In the genomic region with DNA sequence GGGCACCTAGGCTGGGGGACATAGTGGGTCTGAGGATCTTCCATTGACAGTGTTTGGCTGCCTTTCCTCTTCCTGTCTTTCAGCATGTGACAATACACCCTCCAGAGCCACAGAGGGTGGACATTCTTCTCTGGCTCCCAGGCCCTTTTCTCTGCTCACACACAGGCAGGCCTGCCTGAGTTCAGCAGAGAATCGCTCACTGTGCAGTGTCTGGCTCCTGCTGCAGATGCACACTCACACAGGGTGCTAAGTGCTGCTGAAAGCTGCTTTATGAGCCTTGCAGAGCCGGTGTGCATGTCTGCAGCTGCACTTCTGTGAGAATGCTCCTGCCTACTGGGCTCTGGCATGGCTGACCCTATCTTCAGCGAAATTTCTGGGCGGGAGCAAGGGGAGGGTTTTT, we compare ENCODE assay signal across 14 mouse cellular contexts. TPM values are rescaled to one million over a fixed set of nuclear protein-coding genes. Genes with fewer than 3 reads are reported as not detected.
A peak's percentile ranks its signal among the peaks of the same experiment; 100 is the strongest.
DNase-seq lines count a peak whose midpoint lies in the region; ATAC-seq lines count a peak whose summit lies in the region.
"Had no signal": no experiment of that assay in that cellular context is flagged by ENCODE, and none has a peak within 500 bp of the region (broad histone marks: within the 10 kb centered on the region; RNA-seq: fewer than 3 reads in every experiment).

No protein-coding gene starts in this region.

- H3K27ac ChIP-seq in hindbrain, embryonic 13.5 days, result no peak overlapping the region
- no peak overlapping the region for H3K27ac ChIP-seq in hindbrain, embryonic 11.5 days (ENCODE audit: low read depth, low read length)
- H3K27ac ChIP-seq in neural tube, embryonic 13.5 days (replicated peaks), result 0 out of 2 replicates have a peak overlapping the region, but pooled peaks have one; percentile 0
- no peak overlapping the region for H3K27ac ChIP-seq in limb, embryonic 10.5 days
- H3K27ac ChIP-seq: embryonic facial prominence, embryonic 15.5 days; gastrocnemius, adult 2 months; liver, embryonic 13.5 days had no signal

- H3K4me2 ChIP-seq in hindbrain, embryonic 13.5 days, result no peak overlapping the region
- H3K4me2 ChIP-seq in hindbrain, embryonic 11.5 days (replicated peaks; ENCODE audit: low read depth, low read length), result no peak overlapping the region
- H3K4me2 ChIP-seq in neural tube, embryonic 13.5 days, result no peak overlapping the region
- H3K4me2 ChIP-seq: embryonic facial prominence, embryonic 15.5 days; liver, embryonic 13.5 days had no signal

- peak; percentile 12 to 20 for DNase-seq in cerebellum, postnatal 10 days
- DNase-seq in cerebellum, postnatal 36 days, result no peak
- DNase-seq in hindbrain, embryonic 11.5 days (ENCODE audit: low spot score), result no peak
- peak; percentile 55 to 67 for DNase-seq in right cerebral cortex, postnatal 10 days (ENCODE audit: low spot score in 2 of 2)
- DNase-seq in right cerebral cortex, postnatal 25 days, result no peak
- DNase-seq in limb, embryonic 10.5 days (ENCODE audit: low spot score), result no peak
- DNase-seq: cerebellum, adult 9-11 months; gastrocnemius, adult 2 months; kidney, adult 18-20 months; liver, embryonic 13.5 days; spleen, adult 18-20 months had no signal

- no peaks in the 10 kb centered on the region for H3K9me3 ChIP-seq in hindbrain, embryonic 13.5 days
- H3K9me3 ChIP-seq in hindbrain, embryonic 11.5 days (ENCODE audit: control insufficient read depth, low read length), result no peaks in the 10 kb centered on the region
- no peaks in the 10 kb centered on the region for H3K9me3 ChIP-seq in neural tube, embryonic 13.5 days
- no peaks in the 10 kb centered on the region for H3K9me3 ChIP-seq in limb, embryonic 10.5 days (replicated peaks)
- H3K9me3 ChIP-seq: embryonic facial prominence, embryonic 15.5 days; liver, embryonic 13.5 days had no signal

- no peak overlapping the region for H3K4me3 ChIP-seq in hindbrain, embryonic 13.5 days
- no peak overlapping the region for H3K4me3 ChIP-seq in hindbrain, embryonic 11.5 days (ENCODE audit: low read depth, low read length)
- no peak overlapping the region for H3K4me3 ChIP-seq in neural tube, embryonic 13.5 days
- H3K4me3 ChIP-seq in limb, embryonic 10.5 days, result no peak overlapping the region
- H3K4me3 ChIP-seq: embryonic facial prominence, embryonic 15.5 days; gastrocnemius, adult 2 months; liver, embryonic 13.5 days had no signal

- peaks cover 9% of the 10 kb centered on the region; the same call in 1 of the 2 replicates for H3K4me1 ChIP-seq in hindbrain, embryonic 13.5 days (replicated peaks)
- no peaks in the 10 kb centered on the region for H3K4me1 ChIP-seq in hindbrain, embryonic 11.5 days (replicated peaks; ENCODE audit: control insufficient read depth, insufficient read depth, low read length)
- H3K4me1 ChIP-seq in neural tube, embryonic 13.5 days (replicated peaks), result peaks cover 15% of the 10 kb centered on the region; the same call in 1 of the 2 replicates
- 0 out of 2 replicates have a peak, but pooled peaks cover 5% of the 10 kb centered on the region for H3K4me1 ChIP-seq in limb, embryonic 10.5 days
- H3K4me1 ChIP-seq: liver, embryonic 13.5 days had no signal

- 0 out of 2 replicates have a peak, but pooled peaks have one; percentile 52 for ATAC-seq in hindbrain, embryonic 13.5 days (ENCODE audit: low FRiP score)
- ATAC-seq in hindbrain, embryonic 11.5 days (ENCODE audit: low FRiP score), result no peak
- ATAC-seq in neural tube, embryonic 13.5 days (ENCODE audit: low read depth), result peak; percentile 53; the same call in 1 of the 2 replicates

- WGBS in hindbrain, embryonic 13.5 days, result 68% methylated on average over 4 of the region's 4 CpGs
- 62% methylated on average over 4 of the region's 4 CpGs for WGBS in hindbrain, embryonic 11.5 days
- 48% methylated on average over 4 of the region's 4 CpGs for WGBS in neural tube, embryonic 13.5 days
- WGBS in limb, embryonic 10.5 days, result 70% methylated on average over 4 of the region's 4 CpGs

- no peaks in the 10 kb centered on the region for H3K36me3 ChIP-seq in hindbrain, embryonic 13.5 days
- no peaks in the 10 kb centered on the region for H3K36me3 ChIP-seq in hindbrain, embryonic 11.5 days (ENCODE audit: control insufficient read depth, insufficient read depth, low read length)
- no peaks in the 10 kb centered on the region for H3K36me3 ChIP-seq in neural tube, embryonic 13.5 days
- no peaks in the 10 kb centered on the region for H3K36me3 ChIP-seq in limb, embryonic 10.5 days
- H3K36me3 ChIP-seq: embryonic facial prominence, embryonic 15.5 days; liver, embryonic 13.5 days had no signal

- peak overlapping the region; percentile 19; the same call in 1 of the 2 replicates for H3K9ac ChIP-seq in hindbrain, embryonic 13.5 days
- H3K9ac ChIP-seq in hindbrain, embryonic 11.5 days (ENCODE audit: low read depth, low read length), result no peak overlapping the region
- no peak overlapping the region for H3K9ac ChIP-seq in neural tube, embryonic 13.5 days
- H3K9ac ChIP-seq: embryonic facial prominence, embryonic 15.5 days; liver, embryonic 13.5 days had no signal

- no peaks in the 10 kb centered on the region for H3K27me3 ChIP-seq in hindbrain, embryonic 13.5 days
- no peaks in the 10 kb centered on the region for H3K27me3 ChIP-seq in hindbrain, embryonic 11.5 days (ENCODE audit: control insufficient read depth, insufficient read depth, low read length)
- no peaks in the 10 kb centered on the region for H3K27me3 ChIP-seq in neural tube, embryonic 13.5 days
- no peaks in the 10 kb centered on the region for H3K27me3 ChIP-seq in limb, embryonic 10.5 days (ENCODE audit: low read depth, poor library complexity, severe bottlenecking)
- H3K27me3 ChIP-seq: embryonic facial prominence, embryonic 15.5 days; liver, embryonic 13.5 days had no signal

RNA-seq across cellular contexts. Expression of a gene that starts 52.3 kb away (rescaled TPM):
- polyA plus RNA-seq in hindbrain, embryonic 13.5 days (2015; fragmentation: Nextera tagmentation; extraction: Ambion mirVana), result 26.4 and 27.9 TPM in 2 replicates
- 31.0 and 34.0 TPM in 2 replicates for polyA plus RNA-seq in hindbrain, embryonic 11.5 days (2014; fragmentation: Nextera tagmentation; extraction: Ambion mirVana)
- polyA plus RNA-seq in neural tube, embryonic 13.5 days (2015; fragmentation: Nextera tagmentation; extraction: Ambion mirVana), result 24.0 and 29.0 TPM in 2 replicates
- 12.1 and 15.2 TPM in 2 replicates for polyA plus RNA-seq in limb, embryonic 10.5 days (2016; fragmentation: Nextera tagmentation; extraction: Ambion mirVana)

Comparison
In these comparisons a context has a peak if more than half of its experiments do, and no peak if none do; other contexts are left out.
1. DNase-seq: peak in cerebellum, postnatal 10 days (2 of 2) and right cerebral cortex, postnatal 10 days (2 of 2); none in cerebellum, postnatal 36 days (0 of 2), hindbrain, embryonic 11.5 days (single experiment), right cerebral cortex, postnatal 25 days (single experiment) and limb, embryonic 10.5 days (single experiment).